Mouse (Mus musculus) intestine, postnatal 0 days (tissue): ENCODE results near the gene C9. TPM values are rescaled to one million over a fixed set of nuclear protein-coding genes. Genes with fewer than 3 reads are reported as not detected.
A peak's percentile ranks its signal among the peaks of the same experiment; 100 is the strongest.

Experiments used
- ATAC-seq: fragments of 200-750 bp; cut with Nextera tagmentation; 2 replicates; pipeline ENCODE4 v1.8.0; 2017; ENCODE audit warnings: mild to moderate bottlenecking, moderate TSS enrichment, moderate library complexity
- H3K27ac ChIP-seq: fragments of 300-500 bp; sonication (generic); 2 replicates; pipeline ENCODE4 v1.5.1; 2014; ENCODE audit warnings: mild to moderate bottlenecking, low read depth, low read length, moderate library complexity
- H3K27me3 ChIP-seq: fragments of 300-500 bp; sonication (generic); replicated peaks from 2 replicates; pipeline ENCODE4 v1.6.1; 2014; ENCODE audit warnings: low read length, mixed read lengths; ENCODE audit not compliant: control insufficient read depth, insufficient read depth
- H3K36me3 ChIP-seq: fragments of 300-500 bp; sonication (generic); 2 replicates; pipeline ENCODE4 v1.6.1; 2014; ENCODE audit warnings: mild to moderate bottlenecking, moderate library complexity; ENCODE audit not compliant: control insufficient read depth, insufficient read depth
- H3K4me1 ChIP-seq: fragments of 300-500 bp; sonication (generic); replicated peaks from 2 replicates; pipeline ENCODE4 v1.6.1; 2014; ENCODE audit warnings: antibody characterized with exemption, low read length, mixed read lengths; ENCODE audit not compliant: control insufficient read depth, insufficient read depth
- H3K4me2 ChIP-seq: fragments of 300-500 bp; sonication (generic); replicated peaks from 2 replicates; pipeline ENCODE4 v1.6.1; 2014; ENCODE audit warnings: low read depth, mild to moderate bottlenecking, moderate library complexity
- H3K4me3 ChIP-seq: fragments of 300-500 bp; sonication (generic); 2 replicates; pipeline ENCODE4 v1.5.1; 2014; ENCODE audit warnings: low read depth, low read length
- H3K9ac ChIP-seq: fragments of 300-500 bp; sonication (generic); 2 replicates; pipeline ENCODE4 v1.6.1; 2014; ENCODE audit warnings: mild to moderate bottlenecking, low read depth, low read length
- H3K9me3 ChIP-seq: fragments of 300-500 bp; sonication (generic); 2 replicates; pipeline ENCODE4 v1.6.1; 2016; ENCODE audit warnings: mixed run types; ENCODE audit not compliant: control insufficient read depth
- CTCF ChIP-seq: sonication (generic); IDR thresholded peaks from 2 replicates; pipeline ENCODE4 v1.5.1; 2016; ENCODE audit warnings: low read depth, mild to moderate bottlenecking, control low read depth, antibody characterized with exemption, moderate library complexity
- WGBS: fragments of 180-500 bp; shearing (Covaris S2); extraction: QIAGEN DNeasy Blood & Tissue Kit; methylation state at CpG from one replicate; pipeline ENCODE4 v1.1.7; 2014; 5-methylcytosine and 5-hydroxymethylcytosine counted together
- polyA plus RNA-seq: library from polyadenylated mRNA; unstranded; fragments of >200 nt; fragmentation: Nextera tagmentation; extraction: Ambion mirVana; gene quantifications from 2 replicates; pipeline ENCODE4 v1.2.1, GENCODE M21; 2015

C9 gene
- polyA plus RNA-seq, 1 experiment from 2014 or later = 0.57 TPM

DNA sequence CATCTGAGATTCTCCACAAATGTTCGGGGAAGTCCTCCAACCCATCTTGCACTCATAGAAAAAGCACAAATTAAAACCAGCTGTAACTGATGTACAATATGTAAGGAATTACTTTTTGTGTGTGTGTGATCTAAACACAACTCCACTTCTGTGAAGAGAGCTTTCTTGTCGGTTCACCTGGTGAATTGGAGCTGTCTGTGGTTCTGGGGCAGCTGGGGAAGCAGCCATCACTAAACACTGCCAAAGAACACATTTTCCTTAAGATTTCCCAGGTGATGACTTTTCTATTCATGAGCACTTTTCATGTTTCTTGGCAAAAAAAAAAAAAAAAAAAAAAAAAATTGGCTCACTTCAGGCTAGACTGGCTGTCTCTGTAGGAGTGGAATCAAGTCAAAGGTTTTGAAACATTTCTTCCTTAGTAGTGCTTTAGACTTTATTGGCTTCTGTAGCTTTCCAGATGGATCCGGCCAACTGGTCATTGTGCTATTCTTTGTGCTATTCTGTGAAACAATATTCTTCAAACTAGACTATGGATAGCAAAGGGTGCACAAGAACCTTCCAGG, 18.3 kb downstream of the C9 start:
- Histone ChIP-seq H3K4me1 (no peaks in the 10 kb centered on the region), H3K27me3 (no peaks in the 10 kb centered on the region), H3K36me3 (no peaks in the 10 kb centered on the region), H3K27ac (no peak overlapping the region), H3K9me3 (no peaks in the 10 kb centered on the region), H3K4me3 (no peak overlapping the region), H3K4me2 (no peak overlapping the region), H3K9ac (no peak overlapping the region)
- ATAC-seq = no peak
- 83% methylated on average over 3 of the region's 3 CpGs for WGBS
- no peak for TF ChIP-seq CTCF

DNA sequence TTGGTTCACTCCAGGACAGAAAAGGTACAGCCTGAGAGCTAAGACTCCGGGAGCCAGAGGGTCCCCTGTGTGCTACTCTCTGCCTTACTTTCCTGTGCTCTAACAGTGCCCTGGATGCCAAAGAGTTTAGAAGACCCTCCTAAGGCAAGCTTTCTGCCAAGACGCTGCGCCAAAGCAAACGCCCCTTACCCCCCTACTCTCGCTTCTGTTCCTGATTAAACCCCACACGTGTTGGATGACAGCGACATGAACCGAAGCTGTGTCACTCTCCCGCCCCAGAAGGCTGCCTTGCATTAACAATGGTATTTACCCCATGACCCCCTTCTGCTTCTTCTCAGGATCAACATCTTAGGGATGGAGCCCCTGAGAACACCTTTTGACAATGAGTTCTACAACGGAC, 21.9 kb downstream of the C9 start:
- H3K36me3 ChIP-seq = no peaks in the 10 kb centered on the region
- H3K27me3 ChIP-seq = no peaks in the 10 kb centered on the region
- TF ChIP-seq CTCF = no peak
- WGBS = 87% methylated on average over 10 of the region's 10 CpGs
- no peaks in the 10 kb centered on the region for H3K4me1 ChIP-seq
- no peak overlapping the region for H3K4me2 ChIP-seq
- ATAC-seq = no peak
- no peak overlapping the region for H3K9ac ChIP-seq
- H3K9me3 ChIP-seq = no peaks in the 10 kb centered on the region
- no peak overlapping the region for H3K4me3 ChIP-seq
- no peak overlapping the region for H3K27ac ChIP-seq

DNA sequence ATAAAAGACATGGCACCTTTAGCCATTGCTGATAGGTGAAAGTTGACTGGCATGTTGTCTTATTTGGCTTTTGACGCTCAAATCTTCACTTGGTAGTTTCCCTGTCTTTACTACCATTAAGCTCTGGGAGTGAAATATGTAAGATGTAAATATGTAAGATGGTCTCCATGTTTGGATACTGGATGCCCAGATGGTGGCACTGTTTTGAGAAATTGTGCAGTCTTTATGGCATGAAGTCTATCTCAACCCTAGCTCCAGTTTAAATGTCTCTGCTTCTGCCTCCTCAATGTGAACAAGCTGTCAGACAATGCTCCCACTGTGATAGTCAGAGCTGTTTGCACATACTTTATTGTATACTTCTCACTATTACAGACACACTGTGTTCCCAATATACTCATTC, 23.7 kb downstream of the C9 start:
- WGBS = 93% methylated on average over 1 of the region's 1 CpGs
- H3K4me2 ChIP-seq = no peak overlapping the region
- H3K9ac ChIP-seq = no peak overlapping the region
- H3K36me3 ChIP-seq = no peaks in the 10 kb centered on the region
- no peaks in the 10 kb centered on the region for H3K4me1 ChIP-seq
- ATAC-seq = no peak
- H3K27me3 ChIP-seq = no peaks in the 10 kb centered on the region
- H3K9me3 ChIP-seq = no peaks in the 10 kb centered on the region
- peak; percentile 36; the same call in 1 of the 2 replicates for TF ChIP-seq CTCF
- no peak overlapping the region for H3K4me3 ChIP-seq
- H3K27ac ChIP-seq = no peak overlapping the region

DNA sequence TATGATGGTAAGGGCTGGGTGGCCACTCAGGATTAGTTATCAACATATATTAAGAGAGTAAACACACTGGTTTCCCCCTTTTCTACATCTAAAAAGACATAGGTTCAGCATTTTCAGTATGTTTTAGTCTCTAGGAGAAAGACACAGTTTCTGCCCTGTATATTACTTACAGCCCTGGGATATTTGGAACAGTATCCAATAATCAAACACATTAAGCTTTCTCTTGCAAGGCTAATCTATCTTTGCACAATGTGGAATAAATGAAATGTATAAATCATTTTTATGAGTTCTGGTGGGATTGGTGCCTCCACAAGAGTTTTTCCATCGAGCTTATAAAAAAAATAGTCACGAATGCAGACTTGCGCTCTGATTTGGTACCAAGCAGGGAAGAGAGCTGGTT, 24.3 kb downstream of the C9 start:
- H3K36me3 ChIP-seq = no peaks in the 10 kb centered on the region
- ATAC-seq = no peak
- H3K27me3 ChIP-seq = no peaks in the 10 kb centered on the region
- no peaks in the 10 kb centered on the region for H3K4me1 ChIP-seq
- H3K4me2 ChIP-seq = no peak overlapping the region
- no peak overlapping the region for H3K9ac ChIP-seq
- no peaks in the 10 kb centered on the region for H3K9me3 ChIP-seq
- no peak overlapping the region for H3K4me3 ChIP-seq
- no peak overlapping the region for H3K27ac ChIP-seq
- no peak for TF ChIP-seq CTCF
- WGBS = 89% methylated on average over 3 of the region's 3 CpGs

DNA sequence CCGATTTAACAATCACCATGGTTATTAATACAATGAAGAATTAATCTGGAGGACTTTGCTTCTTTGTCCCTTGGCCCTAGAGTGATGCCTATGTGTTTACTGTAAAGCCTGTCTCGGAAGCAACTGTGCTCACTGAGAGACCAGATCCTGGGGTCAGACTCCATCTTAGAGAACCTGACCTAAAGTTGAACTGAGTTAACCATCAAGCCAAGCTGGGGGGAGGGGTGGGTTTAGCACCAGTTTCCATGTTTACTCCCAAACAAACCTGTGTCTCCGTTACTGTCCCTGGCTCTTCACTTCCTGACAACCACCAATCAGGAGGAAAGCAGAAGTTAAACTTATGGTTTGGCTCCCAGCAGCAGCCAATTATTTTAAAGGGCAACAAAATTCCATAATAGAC, 38.4 kb downstream of the C9 start:
- no peak for TF ChIP-seq CTCF

DNA sequence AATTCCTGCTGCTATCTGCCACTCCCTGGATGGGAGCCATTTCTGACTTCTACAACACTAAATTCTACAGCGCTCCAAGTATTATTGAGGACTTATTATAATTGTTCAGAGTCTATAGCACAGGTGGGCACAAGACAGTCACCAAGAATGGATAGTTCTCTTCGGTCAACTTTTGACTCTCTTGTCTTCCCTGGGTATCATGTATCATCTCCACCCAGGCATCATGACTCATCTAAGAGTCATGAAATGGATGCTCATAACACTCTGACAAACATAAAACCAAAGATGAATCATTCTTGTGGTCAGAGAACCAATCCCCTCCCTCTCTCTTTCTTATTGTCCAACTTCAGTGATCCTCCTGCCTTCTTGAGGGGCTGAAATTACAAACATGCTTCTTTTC, 47.3 kb downstream of the C9 start:
- no peak for TF ChIP-seq CTCF
- H3K27me3 ChIP-seq = no peaks in the 10 kb centered on the region
- H3K4me2 ChIP-seq = no peak overlapping the region
- no peak overlapping the region for H3K27ac ChIP-seq
- H3K36me3 ChIP-seq = no peaks in the 10 kb centered on the region
- no peaks in the 10 kb centered on the region for H3K4me1 ChIP-seq
- H3K4me3 ChIP-seq = no peak overlapping the region
- no peaks in the 10 kb centered on the region for H3K9me3 ChIP-seq
- no peak for ATAC-seq
- 94% methylated on average over 2 of the region's 2 CpGs for WGBS
- H3K9ac ChIP-seq = no peak overlapping the region

More for the DNA sequence above, 38.4 kb downstream of the C9 start:
- no peak for ATAC-seq
- Histone ChIP-seq H3K4me3 (no peak overlapping the region), H3K9me3 (no peaks in the 10 kb centered on the region), H3K4me2 (no peak overlapping the region), H3K36me3 (no peaks in the 10 kb centered on the region), H3K27ac (no peak overlapping the region), H3K4me1 (no peaks in the 10 kb centered on the region), H3K9ac (no peak overlapping the region), H3K27me3 (no peaks in the 10 kb centered on the region)
- 64% methylated on average over 3 of the region's 3 CpGs for WGBS
